In genomic region chr4:32025105-32025504, GRCm38 (mm10) we compare ENCODE assay signal across 29 mouse cellular contexts.
A peak's percentile ranks its signal among the peaks of the same experiment; 100 is the strongest.
DNase-seq lines count a peak whose midpoint lies in the region; ATAC-seq and TF ChIP-seq lines count a peak whose summit lies in the region.
"Had no signal": no experiment of that assay in that cellular context is flagged by ENCODE, and none has a peak within 500 bp of the region (broad histone marks: within the 10 kb centered on the region; RNA-seq: fewer than 3 reads in every experiment).

No protein-coding gene starts in this region.

- no peak overlapping the region for H3K4me3 ChIP-seq in stomach, embryonic 16.5 days (replicated peaks; ENCODE audit: low read length)
- no peak overlapping the region for H3K4me3 ChIP-seq in stomach, postnatal 0 days (ENCODE audit: low read depth, low read length)
- H3K4me3 ChIP-seq: embryonic facial prominence, embryonic 12.5 days; embryonic facial prominence, embryonic 15.5 days; erythroblast, embryonic 14.5 days; forebrain, embryonic 10.5 days; forebrain, embryonic 12.5 days had no signal

- no peak for TF ChIP-seq EP300 in stomach, postnatal 0 days (optimal IDR thresholded peaks at IDR 0.05)

- TF ChIP-seq CTCF in stomach, postnatal 0 days (IDR thresholded peaks at IDR 0.05; ENCODE audit: low read depth): no peak

- H3K4me1 ChIP-seq in stomach, embryonic 16.5 days (ENCODE audit: control insufficient read depth, insufficient read depth, low read length): no peaks in the 10 kb centered on the region
- no peaks in the 10 kb centered on the region for H3K4me1 ChIP-seq in stomach, postnatal 0 days (replicated peaks; ENCODE audit: control insufficient read depth, insufficient read depth)
- H3K4me1 ChIP-seq: embryonic facial prominence, embryonic 12.5 days; embryonic facial prominence, embryonic 15.5 days; forebrain, embryonic 10.5 days; forebrain, embryonic 12.5 days had no signal

- H3K9me3 ChIP-seq in stomach, embryonic 16.5 days (replicated peaks; ENCODE audit: control insufficient read depth, low read length): no peaks in the 10 kb centered on the region
- H3K9me3 ChIP-seq in stomach, postnatal 0 days (ENCODE audit: control insufficient read depth, low read length): no peaks in the 10 kb centered on the region
- H3K9me3 ChIP-seq: embryonic facial prominence, embryonic 12.5 days; embryonic facial prominence, embryonic 15.5 days; forebrain, embryonic 10.5 days; forebrain, embryonic 12.5 days; G1E had no signal

- no peak overlapping the region for H3K4me2 ChIP-seq in stomach, embryonic 16.5 days (ENCODE audit: low read depth, low read length)
- no peak overlapping the region for H3K4me2 ChIP-seq in stomach, postnatal 0 days (replicated peaks; ENCODE audit: low read depth)
- H3K4me2 ChIP-seq: embryonic facial prominence, embryonic 12.5 days; embryonic facial prominence, embryonic 15.5 days; forebrain, embryonic 12.5 days had no signal

- no peak overlapping the region for H3K9ac ChIP-seq in stomach, embryonic 16.5 days (ENCODE audit: low read length)
- no peak overlapping the region for H3K9ac ChIP-seq in stomach, postnatal 0 days (ENCODE audit: low read length)
- H3K9ac ChIP-seq: embryonic facial prominence, embryonic 12.5 days; embryonic facial prominence, embryonic 15.5 days; forebrain, embryonic 12.5 days had no signal

- WGBS in stomach, embryonic 16.5 days: 61% methylated on average over 2 of the region's 2 CpGs
- 69% methylated on average over 2 of the region's 2 CpGs for WGBS in stomach, postnatal 0 days

- no peak overlapping the region for H3K27ac ChIP-seq in stomach, embryonic 16.5 days (ENCODE audit: low read length)
- H3K27ac ChIP-seq in stomach, postnatal 0 days (replicated peaks): no peak overlapping the region
- H3K27ac ChIP-seq: embryonic facial prominence, embryonic 12.5 days; embryonic facial prominence, embryonic 15.5 days; forebrain, embryonic 10.5 days; forebrain, embryonic 12.5 days had no signal

- DNase-seq in heart, adult 11 months: peak; percentile 60
- DNase-seq in heart, adult 9 months (ENCODE audit: low spot score in 2 of 2): no peak
- DNase-seq in stomach, postnatal 0 days (ENCODE audit: low spot score): no peak
- DNase-seq in urinary bladder, postnatal 14 days (ENCODE audit: low spot score): peak; percentile 10
- no peak for DNase-seq in urinary bladder, adult 2 months (ENCODE audit: low spot score)
- peak; percentile 24 for DNase-seq in NIH3T3 (ENCODE audit: low read depth)
- DNase-seq in gastrocnemius, adult 8-10 months (ENCODE audit: low spot score in 2 of 2): no peak
- DNase-seq: adrenal gland, adult 2 months; adrenal gland, postnatal 10 days; adrenal gland, postnatal 25 days; B cell, adult 2 months; cerebellum, adult 11 months; cerebellum, adult 18-20 months; cerebellum, adult 8-10 months; cerebellum, adult 9-11 months; cerebellum, postnatal 14 days; cerebellum, postnatal 36 days; embryo, embryonic 11 days had no signal

- no peaks in the 10 kb centered on the region for H3K27me3 ChIP-seq in stomach, embryonic 16.5 days (ENCODE audit: control insufficient read depth, insufficient read depth, low read length)
- H3K27me3 ChIP-seq in stomach, postnatal 0 days (ENCODE audit: control insufficient read depth, insufficient read depth, low read length): no peaks in the 10 kb centered on the region
- H3K27me3 ChIP-seq: CH12.LX; embryonic facial prominence, embryonic 12.5 days; embryonic facial prominence, embryonic 15.5 days; forebrain, embryonic 12.5 days had no signal

- peak; percentile 21; the same call in 1 of the 2 replicates for ATAC-seq in stomach, embryonic 16.5 days (ENCODE audit: insufficient read depth, low FRiP score)
- ATAC-seq in stomach, postnatal 0 days (ENCODE audit: low FRiP score, low TSS enrichment): no peak
- ATAC-seq: CD4-positive, CD25-positive, alpha-beta regulatory T cell, adult 4 months; forebrain, embryonic 14.5 days; forebrain, embryonic 16.5 days had no signal

- 0 out of 2 replicates have a peak, but pooled peaks cover 4% of the 10 kb centered on the region for H3K36me3 ChIP-seq in stomach, embryonic 16.5 days (ENCODE audit: control insufficient read depth, insufficient read depth, low read length)
- H3K36me3 ChIP-seq in stomach, postnatal 0 days (ENCODE audit: control insufficient read depth, insufficient read depth, low read length): peaks cover 7% of the 10 kb centered on the region

Comparison
In these comparisons a context has a peak if more than half of its experiments do, and no peak if none do; other contexts are left out.
1. DNase-seq: peak in heart, adult 11 months (single experiment), urinary bladder, postnatal 14 days (single experiment) and NIH3T3 (single experiment); none in heart, adult 9 months (0 of 2), stomach, postnatal 0 days (single experiment), urinary bladder, adult 2 months (single experiment) and gastrocnemius, adult 8-10 months (0 of 2).